ENCODE assay signal across 9 mouse cellular contexts in genomic region chr5:135933222-135933899, GRCm38 (mm10). TPM values are rescaled to one million over a fixed set of nuclear protein-coding genes. Genes with fewer than 3 reads are reported as not detected.
DNase-seq lines count a peak whose midpoint lies in the region; ATAC-seq and TF ChIP-seq lines count a peak whose summit lies in the region.
"Had no signal": no experiment of that assay in that cellular context is flagged by ENCODE, and none has a peak within 500 bp of the region (broad histone marks: within the 10 kb centered on the region; RNA-seq: fewer than 3 reads in every experiment).

No protein-coding gene starts in this region.

- no peak for ATAC-seq in liver, embryonic 12.5 days

- DNase-seq in embryo, embryonic 10.5 days (ENCODE audit: low spot score): peak; percentile 22
- DNase-seq in embryo, embryonic 9.5 days (ENCODE audit: extremely low spot score): no peak
- no peak for DNase-seq in thymus, adult 2 months
- no peak for DNase-seq in thymus, postnatal 4 days
- no peak for DNase-seq in ovary, adult 18-20 months (ENCODE audit: low spot score)
- DNase-seq in layer of hippocampus, adult 18-20 months (ENCODE audit: low spot score in 2 of 2): no peak
- DNase-seq in frontal cortex, postnatal 36 days (ENCODE audit: low spot score in 2 of 2): no peak

- H3K27me3 ChIP-seq in thymus, adult 2 months (ENCODE audit: control insufficient read depth, insufficient read depth, low read length): no peaks in the 10 kb centered on the region
- H3K27me3 ChIP-seq in liver, embryonic 12.5 days (replicated peaks): no peaks in the 10 kb centered on the region

- peak overlapping the region; percentile 85 for H3K4me2 ChIP-seq in liver, embryonic 12.5 days

- no peak for TF ChIP-seq POLR2A in thymus, adult 2 months (IDR thresholded peaks at IDR 0.05; ENCODE audit: control insufficient read depth, extremely low read depth, insufficient read depth, low read length, poor library complexity)

- no peak for TF ChIP-seq CTCF in thymus, adult 2 months (IDR thresholded peaks at IDR 0.05; ENCODE audit: borderline replicate concordance, control insufficient read depth, extremely low read depth, insufficient read depth, low read length, poor library complexity)

- H3K27ac ChIP-seq in thymus, adult 2 months (ENCODE audit: control insufficient read depth, insufficient read depth, low read length): peak overlapping the region; percentile 76; the same call in 1 of the 2 replicates
- peak overlapping the region; percentile 99 for H3K27ac ChIP-seq in liver, embryonic 12.5 days

- no peaks in the 10 kb centered on the region for H3K9me3 ChIP-seq in liver, embryonic 12.5 days (replicated peaks)

- peak overlapping the region; percentile 92 for H3K4me3 ChIP-seq in thymus, adult 2 months (ENCODE audit: control insufficient read depth, insufficient read depth, low read length)
- peak overlapping the region; percentile 97 for H3K4me3 ChIP-seq in liver, embryonic 12.5 days

- peaks cover 5% of the 10 kb centered on the region for H3K4me1 ChIP-seq in thymus, adult 2 months (replicated peaks; ENCODE audit: control insufficient read depth, insufficient read depth, low read length)
- H3K4me1 ChIP-seq in liver, embryonic 12.5 days: peaks cover 45% of the 10 kb centered on the region

- 10% methylated on average over 12 of the region's 12 CpGs for WGBS in thymus, adult 2 months
- WGBS in liver, embryonic 12.5 days (ENCODE audit: insufficient replicate concordance): 9% methylated on average over 11 of the region's 12 CpGs

- 0 out of 2 replicates have a peak, but pooled peaks cover 8% of the 10 kb centered on the region for H3K36me3 ChIP-seq in thymus, adult 2 months (ENCODE audit: control insufficient read depth, insufficient read depth, low read length)
- peaks cover 40% of the 10 kb centered on the region for H3K36me3 ChIP-seq in liver, embryonic 12.5 days

- H3K9ac ChIP-seq in liver, embryonic 12.5 days: peak overlapping the region; percentile 95

RNA-seq across cellular contexts. Expression of gene Ywhag, which starts 1.1 kb away (rescaled TPM):
- 56.5 and 73.5 TPM in 2 replicates for polyA plus RNA-seq in thymus, adult 2 months (2012; rRNA removed)
- polyA plus RNA-seq in liver, embryonic 12.5 days (2016; fragmentation: Nextera tagmentation; extraction: Ambion mirVana): 121 and 128 TPM in 2 replicates
- total RNA-seq in layer of hippocampus, adult 18-20 months (2021): 1,000 to 10,000 TPM; 1,236 to 1,273 TPM

RNA-seq across cellular contexts. Expression of gene Ssc4d, which starts 41.0 kb away (rescaled TPM):
- 3.9 and 4.7 TPM in 2 replicates for polyA plus RNA-seq in thymus, adult 2 months (2012; rRNA removed)
- 2.0 TPM in 2 replicates for polyA plus RNA-seq in liver, embryonic 12.5 days (2016; fragmentation: Nextera tagmentation; extraction: Ambion mirVana)
- 1 to 10 TPM; 1.1 to 1.4 TPM for total RNA-seq in layer of hippocampus, adult 18-20 months (2021)

RNA-seq across cellular contexts. Expression of gene Hspb1, which starts 45.6 kb away (rescaled TPM):
- 73.6 and 96.8 TPM in 2 replicates for polyA plus RNA-seq in thymus, adult 2 months (2012; rRNA removed)
- polyA plus RNA-seq in liver, embryonic 12.5 days (2016; fragmentation: Nextera tagmentation; extraction: Ambion mirVana): 7.4 TPM in 2 replicates
- 10 to 100 TPM; 16.7 to 22.4 TPM for total RNA-seq in layer of hippocampus, adult 18-20 months (2021)
- total RNA-seq: hematopoietic stem cell, adult 5-6 weeks had no signal

RNA-seq across cellular contexts. Expression of gene Zp3, which starts 46.5 kb away (rescaled TPM):
- 0.52 and 1.1 TPM in 2 replicates for polyA plus RNA-seq in thymus, adult 2 months (2012; rRNA removed)
- not detected in 2 replicates for polyA plus RNA-seq in liver, embryonic 12.5 days (2016; fragmentation: Nextera tagmentation; extraction: Ambion mirVana)
- total RNA-seq in layer of hippocampus, adult 18-20 months (2021): not detected
- total RNA-seq: hematopoietic stem cell, adult 5-6 weeks had no signal
